Mouse (Mus musculus): ENCODE measurements around the gene Iqsec1.

DNA sequence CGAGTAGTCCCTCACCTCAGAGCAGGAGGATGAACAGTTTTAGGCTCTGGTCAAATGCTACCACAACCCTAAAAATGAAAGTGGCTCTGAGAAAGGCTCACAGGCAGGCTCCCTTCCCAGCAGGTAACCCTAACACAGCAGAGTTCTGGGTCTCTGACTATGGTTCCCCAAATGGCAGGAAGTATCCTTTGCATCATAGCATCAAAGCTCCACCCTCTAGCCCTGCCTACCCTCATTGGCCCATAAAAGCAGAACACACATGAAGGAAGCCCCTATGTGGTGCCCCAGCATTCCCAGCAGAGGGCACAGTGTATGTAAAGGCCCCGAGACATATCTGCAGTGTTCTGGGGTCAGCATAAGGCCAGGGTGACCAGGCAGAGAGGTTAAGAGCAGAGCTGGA, 163.4 kb downstream of the Iqsec1 start:
- 0 out of 2 replicates have a peak, but pooled peaks have one; percentile 3 for TF ChIP-seq CTCF (IDR thresholded peaks at IDR 0.05; ENCODE audit: low read depth)
- TF ChIP-seq EP300 (IDR thresholded peaks at IDR 0.05; ENCODE audit: low read depth) = no peak

All from heart, postnatal 0 days (tissue).